In genomic region chr8:88185716-88186115, GRCm38 (mm10) we compare ENCODE assay signal across 28 mouse cellular contexts.
"Had no signal": no experiment of that assay in that cellular context is flagged by ENCODE, and none has a peak within 500 bp of the region (broad histone marks: within the 10 kb centered on the region; RNA-seq: fewer than 3 reads in every experiment).

No protein-coding gene starts in this region.

- H3K4me2 ChIP-seq: embryonic facial prominence, embryonic 12.5 days; embryonic facial prominence, embryonic 13.5 days; embryonic facial prominence, embryonic 15.5 days; forebrain, embryonic 12.5 days; forebrain, embryonic 13.5 days; forebrain, embryonic 15.5 days had no signal

- H3K4me1 ChIP-seq: embryonic facial prominence, embryonic 10.5 days; embryonic facial prominence, embryonic 12.5 days; embryonic facial prominence, embryonic 13.5 days; embryonic facial prominence, embryonic 15.5 days; forebrain, embryonic 10.5 days; forebrain, embryonic 12.5 days; forebrain, embryonic 13.5 days; forebrain, embryonic 15.5 days had no signal

- H3K27me3 ChIP-seq: embryonic facial prominence, embryonic 12.5 days; embryonic facial prominence, embryonic 13.5 days; embryonic facial prominence, embryonic 15.5 days; forebrain, embryonic 12.5 days; forebrain, embryonic 13.5 days; forebrain, embryonic 15.5 days had no signal

- H3K9ac ChIP-seq: embryonic facial prominence, embryonic 12.5 days; embryonic facial prominence, embryonic 13.5 days; embryonic facial prominence, embryonic 15.5 days; forebrain, embryonic 12.5 days; forebrain, embryonic 13.5 days; forebrain, embryonic 15.5 days; forebrain, postnatal 0 days had no signal

- ATAC-seq: forebrain, embryonic 13.5 days; forebrain, embryonic 14.5 days; forebrain, embryonic 15.5 days; forebrain, embryonic 16.5 days; forebrain, postnatal 0 days had no signal

- DNase-seq: cerebellum, adult 2 months; cerebellum, adult 8-10 months; cerebellum, adult 9-10 months; cerebellum, adult 9-11 months; cerebellum, postnatal 10 days; cerebellum, postnatal 14 days; cerebellum, postnatal 25 days; cerebellum, postnatal 36 days; embryo, embryonic 11 days; forebrain, postnatal 0 days; gastrocnemius, adult 2 months; gastrocnemius, postnatal 10 days; gastrocnemius, postnatal 14 days; gastrocnemius, postnatal 25 days; gastrocnemius, postnatal 36 days; heart, adult 18-20 months; heart, adult 2 months had no signal

- H3K9me3 ChIP-seq: embryonic facial prominence, embryonic 10.5 days; embryonic facial prominence, embryonic 12.5 days; embryonic facial prominence, embryonic 13.5 days; embryonic facial prominence, embryonic 15.5 days; forebrain, embryonic 12.5 days; forebrain, embryonic 13.5 days; forebrain, embryonic 15.5 days had no signal

- H3K4me3 ChIP-seq: embryonic facial prominence, embryonic 10.5 days; embryonic facial prominence, embryonic 12.5 days; embryonic facial prominence, embryonic 13.5 days; embryonic facial prominence, embryonic 15.5 days; erythroblast, embryonic 14.5 days; forebrain, embryonic 10.5 days; forebrain, embryonic 12.5 days; forebrain, embryonic 13.5 days; forebrain, embryonic 15.5 days; gastrocnemius, adult 2 months; heart, adult 2 months had no signal

- H3K27ac ChIP-seq: embryonic facial prominence, embryonic 10.5 days; embryonic facial prominence, embryonic 12.5 days; embryonic facial prominence, embryonic 13.5 days; embryonic facial prominence, embryonic 15.5 days; forebrain, embryonic 10.5 days; forebrain, embryonic 12.5 days; forebrain, embryonic 13.5 days; forebrain, embryonic 15.5 days; gastrocnemius, adult 2 months; heart, adult 2 months had no signal

- H3K36me3 ChIP-seq: embryonic facial prominence, embryonic 10.5 days; embryonic facial prominence, embryonic 12.5 days; embryonic facial prominence, embryonic 13.5 days; embryonic facial prominence, embryonic 15.5 days; forebrain, embryonic 10.5 days; forebrain, embryonic 12.5 days; forebrain, embryonic 15.5 days had no signal
